Mouse (Mus musculus): ENCODE measurements around the gene Gm26566.

DNA sequence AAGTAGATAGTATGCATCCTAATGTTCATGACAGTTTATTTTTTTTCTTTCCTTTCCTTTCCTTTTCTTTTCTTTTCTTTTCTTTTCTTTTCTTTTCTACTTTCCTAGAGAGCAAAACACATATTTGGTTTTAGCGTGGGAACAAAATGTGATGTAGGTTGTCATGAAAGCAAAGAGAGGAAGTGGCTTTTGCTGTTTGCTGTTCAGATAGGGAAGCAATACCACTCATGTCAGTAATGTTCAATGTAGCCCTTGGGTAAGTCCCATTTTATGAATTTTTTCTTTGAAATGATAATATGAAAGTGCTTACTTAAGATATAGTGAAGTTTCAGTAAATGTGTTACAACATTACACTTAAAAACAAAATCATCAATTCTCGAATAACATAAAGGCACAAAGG, 28.2 kb upstream of the Gm26566 start:
- TF ChIP-seq CTCF (IDR thresholded peaks at IDR 0.05; ENCODE audit: borderline replicate concordance, insufficient read depth, low read length), result no peak
- no peak for TF ChIP-seq POLR2A (IDR thresholded peaks at IDR 0.05; ENCODE audit: low read depth, low read length)

Measured in embryonic fibroblast, embryonic 13.5 days (primary cell).